Mouse (Mus musculus) mouse trophoblast stem cell (cell line): ENCODE measurements around the gene Gm5737.

Experiments used
- in situ Hi-C, 2 experiments: fragments of 300-500 bp; cut with MseI, MboI; formaldehyde crosslinking; loops; 2 replicates in 1 of 2; 3 replicates in 1 of 2; pipeline ENCODE4 v1.15.1; 2025

The Gm5737 gene

DNA sequence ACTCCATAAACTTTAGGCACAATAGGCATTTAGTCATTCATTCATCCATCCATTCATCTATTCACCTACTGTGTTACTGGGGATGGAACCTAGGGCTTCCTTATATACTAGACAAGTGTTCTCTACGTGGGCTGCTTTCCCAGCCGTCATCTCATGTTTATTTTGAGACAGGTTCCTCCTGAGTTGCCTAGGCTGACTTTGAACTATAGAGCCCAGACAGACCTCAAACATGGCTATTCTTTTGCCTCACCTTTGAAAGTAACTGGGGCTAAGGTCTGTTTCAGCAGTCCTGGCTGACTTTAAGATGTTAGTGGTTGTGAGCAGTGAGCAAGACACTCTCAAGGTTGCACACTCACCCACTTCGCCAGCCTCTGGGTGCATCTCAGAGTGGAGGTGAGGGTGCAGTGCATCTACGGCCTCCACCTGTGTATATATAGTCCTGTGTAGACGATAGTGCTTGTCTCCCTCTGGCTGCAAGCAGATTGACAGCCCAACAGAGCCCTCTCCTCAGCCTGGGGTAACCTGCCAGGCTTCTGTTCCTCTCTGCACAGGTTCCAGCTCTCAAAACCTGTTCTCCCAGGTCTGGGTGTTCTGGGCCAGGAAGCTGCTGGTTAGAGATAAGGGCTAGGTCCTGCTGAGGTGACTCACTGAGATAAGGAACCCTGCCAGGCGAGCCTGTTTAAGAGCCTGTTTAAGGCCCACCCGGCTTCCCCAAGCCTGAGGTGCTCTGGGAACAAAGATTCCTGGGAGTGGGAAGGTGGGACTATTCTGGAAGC, 62.8 kb downstream of the Gm5737 start:
- in situ Hi-C loops: loop anchor here in 1 of 2 experiments (5.0 kb wide), 1 partner anchor 38 kb away; no protein-coding TSS in a partner anchor

DNA sequence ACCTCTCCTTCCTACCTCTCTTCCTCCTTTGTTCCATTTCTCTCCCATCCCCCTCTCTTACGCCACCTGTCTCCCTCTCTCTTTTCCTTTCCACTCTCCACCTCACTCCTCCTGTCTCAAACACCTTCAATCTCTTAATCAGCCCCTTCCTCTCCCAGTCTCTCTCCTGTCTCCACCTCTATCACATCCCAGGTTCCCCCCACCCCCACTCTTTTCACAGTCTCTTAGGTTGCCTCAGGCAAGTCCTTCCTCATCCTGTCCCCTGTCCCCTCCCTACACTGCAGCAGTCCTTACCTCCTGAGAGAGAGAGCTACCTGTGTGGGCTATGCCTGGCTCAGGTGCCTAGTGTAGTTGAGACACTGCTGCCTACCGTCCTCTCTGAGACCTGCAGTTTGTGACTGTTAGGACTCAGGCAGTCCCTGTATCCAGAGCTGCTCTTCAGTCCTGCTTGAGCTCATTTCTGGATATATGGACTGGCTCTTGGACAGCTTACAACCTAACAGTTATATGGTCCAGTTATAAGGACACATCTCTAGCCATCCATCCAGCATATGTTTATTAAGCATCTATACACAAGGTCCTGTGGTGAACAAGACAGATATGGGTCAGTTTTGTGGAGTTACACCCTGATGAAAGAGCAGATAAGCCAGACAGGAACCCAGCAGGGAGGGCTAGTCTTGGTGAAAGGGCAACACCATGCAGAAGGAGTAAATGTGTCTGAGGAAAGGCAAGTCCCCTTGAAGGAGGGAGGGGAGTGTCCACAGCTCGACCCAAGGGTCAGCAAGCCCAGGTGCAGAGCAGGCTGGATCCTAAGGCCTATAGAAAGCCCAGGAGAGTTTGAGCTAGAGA, 63.6 kb downstream of the Gm5737 start:
- in situ Hi-C loops: loop anchor here in 1 of 2 experiments (5.0 kb wide), 1 partner anchor 38 kb away; no protein-coding TSS in a partner anchor

DNA sequence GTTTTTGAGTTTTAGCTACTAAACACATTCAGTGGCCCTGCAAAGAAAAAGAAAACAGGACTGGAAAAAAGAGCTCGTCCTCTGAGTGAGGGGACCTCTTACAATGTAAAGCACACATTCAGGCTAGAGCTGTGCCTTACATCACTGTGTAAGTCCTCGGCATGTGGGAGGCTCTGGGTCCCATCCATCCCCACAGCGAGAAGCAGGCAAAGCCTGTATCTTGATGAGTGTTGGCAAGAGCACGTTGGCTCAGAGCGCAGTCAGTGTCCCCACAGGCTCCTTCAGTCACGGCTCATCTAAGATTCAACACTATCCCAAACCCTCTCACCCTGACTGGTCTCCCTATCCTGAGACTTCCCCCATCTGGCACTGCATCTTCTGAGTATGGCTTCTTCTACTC, 66.1 kb downstream of the Gm5737 start:
- in situ Hi-C loops: loop anchor here in 1 of 2 experiments (5.0 kb wide), 1 partner anchor 41 kb away; no protein-coding TSS in a partner anchor

DNA sequence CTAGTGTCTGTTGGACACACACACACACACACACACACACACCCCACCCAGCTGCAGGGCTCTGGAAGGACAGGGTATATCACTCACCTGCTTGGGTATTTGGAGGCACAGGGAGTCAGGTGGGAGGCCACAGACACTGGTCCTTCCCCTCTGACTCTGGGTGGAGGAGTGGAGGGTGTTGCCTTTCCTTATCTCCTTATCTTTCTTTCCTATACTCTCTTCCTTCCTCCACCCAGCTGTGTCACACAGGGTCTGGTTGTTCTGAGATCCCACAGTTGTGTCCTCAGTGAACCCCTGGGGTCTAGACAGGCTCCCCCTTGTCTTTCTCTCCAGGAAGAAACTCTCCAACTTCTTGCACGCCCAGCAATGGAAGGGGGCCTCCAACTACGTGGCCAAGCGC, 67.8 kb downstream of the Gm5737 start:
- in situ Hi-C loops: loop anchor here (5.0 kb wide), 2 partner anchors 33 to 43 kb away; no protein-coding TSS in a partner anchor

DNA sequence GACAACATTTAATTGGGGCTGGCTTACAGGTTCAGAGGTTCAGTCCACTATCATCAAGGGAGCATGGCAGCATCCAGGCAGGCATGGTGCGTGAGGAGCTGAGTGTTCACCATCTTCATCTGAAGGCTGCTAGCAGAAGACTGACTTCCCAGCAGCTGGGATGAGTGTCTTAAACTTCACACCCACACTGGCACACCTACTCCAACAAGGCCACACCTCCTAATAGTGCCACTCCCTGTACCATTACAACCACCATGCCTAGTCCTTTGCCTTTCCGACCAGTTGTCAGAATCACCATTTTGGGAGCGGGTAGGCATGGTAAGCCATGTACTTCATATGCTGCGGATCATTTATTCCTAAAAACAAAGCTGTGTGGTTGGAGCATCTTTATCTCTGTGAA, 68.6 kb downstream of the Gm5737 start:
- in situ Hi-C loops: loop anchor here in 1 of 2 experiments (5.0 kb wide), 1 partner anchor 33 kb away; no protein-coding TSS in a partner anchor
